Mouse (Mus musculus): ENCODE measurements around the gene Apon. TPM values are rescaled to one million over a fixed set of nuclear protein-coding genes. Genes with fewer than 3 reads are reported as not detected.
A peak's percentile ranks its signal among the peaks of the same experiment; 100 is the strongest.

The Apon gene
- total and polyA plus RNA-seq, 3 experiments, result 0.27 TPM; not detected in 2

DNA sequence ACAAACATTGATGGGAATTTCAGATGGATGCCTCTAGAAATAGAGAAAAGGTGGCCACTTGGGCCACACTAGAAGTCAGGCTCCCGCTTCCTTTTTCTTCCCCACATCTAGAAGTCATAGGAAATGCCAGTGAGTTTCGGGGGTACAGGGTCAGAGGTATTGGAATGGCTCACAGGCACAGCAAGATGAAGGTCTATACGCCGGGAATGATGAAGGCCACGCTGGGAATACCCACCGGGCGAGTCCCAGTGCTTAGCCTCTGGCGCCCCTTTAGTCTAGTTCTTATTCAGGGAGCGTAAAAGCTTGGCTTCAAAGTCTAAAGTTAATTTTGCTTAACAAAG lies 48.9 kb downstream of the Apon start:
- Histone ChIP-seq H3K9me3 (replicated peaks) (no peaks in the 10 kb centered on the region), H3K27me3 (ENCODE audit: insufficient read depth, low read length) (peaks cover 10% of the 10 kb centered on the region), H3K4me1 (ENCODE audit: insufficient read depth, low read depth, low read length) (peaks cover 36% of the 10 kb centered on the region), H3K4me3 (ENCODE audit: low read depth, low read length) (peak overlapping the region; percentile 75), H3K36me3 (replicated peaks) (peaks cover 31% of the 10 kb centered on the region)
- ATAC-seq (ENCODE audit: extremely low read depth, insufficient number of reproducible peaks, low FRiP score, poor library complexity, severe bottlenecking) (no peak), DNase-seq (ENCODE audit: low spot score) (no peak)
- TF ChIP-seq GATA1 (IDR thresholded peaks at IDR 0.05; ENCODE audit: borderline replicate concordance, low read length), result no peak
- TF ChIP-seq GATA2 (IDR thresholded peaks at IDR 0.05; ENCODE audit: borderline replicate concordance, low read depth, low read length), result no peak
- no peak for TF ChIP-seq POLR2AphosphoS5 (IDR thresholded peaks at IDR 0.05; ENCODE audit: insufficient replicate concordance, low read depth, low read length)
- no peak for TF ChIP-seq TAL1 (conservative IDR thresholded peaks at IDR 0.05; ENCODE audit: low read depth, low read length)
- no peak for TF ChIP-seq CTCF (IDR thresholded peaks at IDR 0.05; ENCODE audit: low read depth, low read length)

DNA sequence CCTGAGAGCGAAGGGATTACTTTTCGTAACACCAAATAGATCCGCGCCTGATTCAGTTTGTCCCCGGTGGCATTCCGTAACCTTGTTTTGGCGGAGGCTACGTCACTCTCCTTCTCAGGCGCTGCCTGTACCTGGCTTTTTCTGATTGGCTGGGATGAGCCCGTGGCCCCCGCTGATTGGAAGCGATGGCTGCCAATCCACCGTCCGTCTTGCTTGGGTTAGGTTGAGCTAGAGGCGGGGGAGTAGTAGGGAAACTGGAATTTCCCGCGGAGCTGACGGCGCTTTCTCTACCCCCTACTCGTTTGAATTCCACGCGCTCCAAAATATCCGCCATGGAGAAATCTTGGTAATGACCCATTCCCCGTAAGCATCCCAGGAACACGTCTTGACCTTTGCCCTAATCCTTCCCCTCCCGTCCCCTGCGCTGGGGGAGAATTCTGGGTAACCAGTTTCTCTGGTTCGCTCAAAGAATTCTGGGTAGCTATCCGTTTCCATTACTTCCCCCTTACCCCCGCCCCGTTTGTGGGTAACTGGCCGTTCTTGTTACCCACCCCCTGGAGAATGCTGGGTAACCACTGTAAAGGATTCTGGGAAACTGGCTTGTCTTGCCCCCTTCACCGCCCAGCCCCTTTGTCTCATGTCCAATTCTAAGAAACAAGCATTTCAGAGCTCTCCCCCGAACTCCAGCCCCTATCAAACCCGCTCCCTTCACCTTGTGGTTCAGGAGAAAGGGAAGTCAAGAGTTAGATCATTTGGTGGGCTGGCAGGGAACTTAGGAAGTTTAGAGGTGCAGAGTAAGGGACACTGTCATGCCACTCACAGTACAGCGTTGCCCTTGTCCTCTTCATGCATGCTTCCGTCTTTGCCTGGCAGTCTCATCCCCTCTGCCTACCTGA lies 49.5 kb downstream of the Apon start, which contains the start of gene Pan2:
Gene Pan2, plus strand, starts transcription at position 210 of the 896 bp plus-strand sequence.
- H3K4me1 ChIP-seq (ENCODE audit: insufficient read depth, low read depth, low read length), result peaks cover 33% of the 10 kb centered on the region
- H3K4me3 ChIP-seq (ENCODE audit: low read depth, low read length), result peak within 1 kb of the TSS; percentile 75
- DNase-seq (ENCODE audit: low spot score) (peak; percentile 99), ATAC-seq (ENCODE audit: extremely low read depth, insufficient number of reproducible peaks, low FRiP score, poor library complexity, severe bottlenecking) (peak; percentile 99)
- no peaks in the 10 kb centered on the region for H3K9me3 ChIP-seq (replicated peaks)
- peaks cover 5% of the 10 kb centered on the region for H3K27me3 ChIP-seq (ENCODE audit: insufficient read depth, low read length)
- no peak for TF ChIP-seq GATA1 (IDR thresholded peaks at IDR 0.05; ENCODE audit: borderline replicate concordance, low read length)
- no peak for TF ChIP-seq TAL1 (conservative IDR thresholded peaks at IDR 0.05; ENCODE audit: low read depth, low read length)
- no peak for TF ChIP-seq GATA2 (IDR thresholded peaks at IDR 0.05; ENCODE audit: borderline replicate concordance, low read depth, low read length)
- TF ChIP-seq CTCF (IDR thresholded peaks at IDR 0.05; ENCODE audit: low read depth, low read length), result no peak
- no peak for TF ChIP-seq POLR2AphosphoS5 (IDR thresholded peaks at IDR 0.05; ENCODE audit: insufficient replicate concordance, low read depth, low read length)
- peaks cover 37% of the 10 kb centered on the region for H3K36me3 ChIP-seq (replicated peaks)

Other genes with a start within 250 kb of the Apon start
Only the 20 nearest of the 25 such genes appear.
- gene Ptges3, start 195.1 kb upstream of the Apon start, total RNA-seq (2014; fragmentation: Nextera tagmentation), result 209 and 228 TPM in 2 replicates
- 269 and 315 TPM in 2 replicates for gene Ptges3, start 195.1 kb upstream of the Apon start, total RNA-seq (2017)
- gene Ptges3, start 195.1 kb upstream of the Apon start, polyA plus RNA-seq (2012), result 268 and 269 TPM in 2 replicates
- gene Atp5b, start 170.8 kb upstream of the Apon start, total RNA-seq (2014; fragmentation: Nextera tagmentation), result 2,076 and 2,077 TPM in 2 replicates
- 2,841 and 2,974 TPM in 2 replicates for gene Atp5b, start 170.8 kb upstream of the Apon start, total RNA-seq (2017)
- 1,412 and 1,783 TPM in 2 replicates for gene Atp5b, start 170.8 kb upstream of the Apon start, polyA plus RNA-seq (2012)
- gene Baz2a, start 162.5 kb upstream of the Apon start, total RNA-seq (2014; fragmentation: Nextera tagmentation), result 102 and 116 TPM in 2 replicates
- 14.8 and 16.6 TPM in 2 replicates for gene Baz2a, start 162.5 kb upstream of the Apon start, total RNA-seq (2017)
- 24.8 and 34.7 TPM in 2 replicates for gene Baz2a, start 162.5 kb upstream of the Apon start, polyA plus RNA-seq (2012)
- gene Rbms2, start 73.8 kb upstream of the Apon start, total RNA-seq (2014; fragmentation: Nextera tagmentation), result 28.1 and 32.1 TPM in 2 replicates
- gene Rbms2, start 73.8 kb upstream of the Apon start, total RNA-seq (2017), result 7.1 and 8.3 TPM in 2 replicates
- 9.3 and 11.3 TPM in 2 replicates for gene Rbms2, start 73.8 kb upstream of the Apon start, polyA plus RNA-seq (2012)
- gene Gls2, start 59.6 kb upstream of the Apon start, total RNA-seq (2014; fragmentation: Nextera tagmentation), result 10.7 and 15.0 TPM in 2 replicates
- gene Gls2, start 59.6 kb upstream of the Apon start, total RNA-seq (2017), result 4.0 and 5.3 TPM in 2 replicates
- gene Gls2, start 59.6 kb upstream of the Apon start, polyA plus RNA-seq (2012), result 11.1 and 14.6 TPM in 2 replicates
- gene Spryd4, start 42.3 kb upstream of the Apon start, total RNA-seq (2014; fragmentation: Nextera tagmentation), result 11.5 and 13.9 TPM in 2 replicates
- gene Spryd4, start 42.3 kb upstream of the Apon start, total RNA-seq (2017), result 18.8 and 23.3 TPM in 2 replicates
- gene Spryd4, start 42.3 kb upstream of the Apon start, polyA plus RNA-seq (2012), result 3.2 and 4.4 TPM in 2 replicates
- not detected in 2 replicates for gene Mip, start 28.3 kb upstream of the Apon start, total RNA-seq (2014; fragmentation: Nextera tagmentation)
- gene Mip, start 28.3 kb upstream of the Apon start, total RNA-seq (2017), result 0.05 TPM in 1 of 2 replicates, not detected in the other
- 0.02 TPM in 1 of 2 replicates, not detected in the other for gene Mip, start 28.3 kb upstream of the Apon start, polyA plus RNA-seq (2012)
- gene Timeless, start 22.0 kb upstream of the Apon start, total RNA-seq (2014; fragmentation: Nextera tagmentation), result 28.1 and 32.6 TPM in 2 replicates
- 43.8 and 61.4 TPM in 2 replicates for gene Timeless, start 22.0 kb upstream of the Apon start, total RNA-seq (2017)
- gene Timeless, start 22.0 kb upstream of the Apon start, polyA plus RNA-seq (2012), result 44.2 and 46.7 TPM in 2 replicates
- not detected in 2 replicates for gene Apof, start 14.6 kb downstream of the Apon start, total RNA-seq (2014; fragmentation: Nextera tagmentation)
- gene Apof, start 14.6 kb downstream of the Apon start, total RNA-seq (2017), result 0.12 and 0.16 TPM in 2 replicates
- gene Apof, start 14.6 kb downstream of the Apon start, polyA plus RNA-seq (2012), result not detected in 2 replicates
- 23.3 and 24.5 TPM in 2 replicates for gene Stat2, start 16.5 kb downstream of the Apon start, total RNA-seq (2014; fragmentation: Nextera tagmentation)
- 15.0 and 16.7 TPM in 2 replicates for gene Stat2, start 16.5 kb downstream of the Apon start, total RNA-seq (2017)
- gene Stat2, start 16.5 kb downstream of the Apon start, polyA plus RNA-seq (2012), result 10.0 and 10.7 TPM in 2 replicates
- gene Il23a, start 44.7 kb downstream of the Apon start, total RNA-seq (2014; fragmentation: Nextera tagmentation), result not detected in 2 replicates
- gene Il23a, start 44.7 kb downstream of the Apon start, total RNA-seq (2017), result 0.16 TPM in 1 of 2 replicates, not detected in the other
- gene Il23a, start 44.7 kb downstream of the Apon start, polyA plus RNA-seq (2012), result 0.03 TPM in 1 of 2 replicates, not detected in the other
- gene Pan2, start 49.2 kb downstream of the Apon start, total RNA-seq (2014; fragmentation: Nextera tagmentation), result 23.2 and 30.2 TPM in 2 replicates
- 13.8 TPM in 2 replicates for gene Pan2, start 49.2 kb downstream of the Apon start, total RNA-seq (2017)
- 3.4 and 3.6 TPM in 2 replicates for gene Pan2, start 49.2 kb downstream of the Apon start, polyA plus RNA-seq (2012)
- gene Cnpy2, start 68.4 kb downstream of the Apon start, total RNA-seq (2014; fragmentation: Nextera tagmentation), result 57.9 and 91.2 TPM in 2 replicates
- gene Cnpy2, start 68.4 kb downstream of the Apon start, total RNA-seq (2017), result 74.0 and 77.3 TPM in 2 replicates
- 60.5 and 74.4 TPM in 2 replicates for gene Cnpy2, start 68.4 kb downstream of the Apon start, polyA plus RNA-seq (2012)
- gene Cs, start 83.6 kb downstream of the Apon start, total RNA-seq (2014; fragmentation: Nextera tagmentation), result 323 and 337 TPM in 2 replicates
- 175 and 181 TPM in 2 replicates for gene Cs, start 83.6 kb downstream of the Apon start, total RNA-seq (2017)
- gene Cs, start 83.6 kb downstream of the Apon start, polyA plus RNA-seq (2012), result 21.6 and 56.6 TPM in 2 replicates
- gene Coq10a, start 114.9 kb downstream of the Apon start, total RNA-seq (2014; fragmentation: Nextera tagmentation), result 28.8 and 29.8 TPM in 2 replicates
- 24.9 and 27.4 TPM in 2 replicates for gene Coq10a, start 114.9 kb downstream of the Apon start, total RNA-seq (2017)
- 7.3 and 8.7 TPM in 2 replicates for gene Coq10a, start 114.9 kb downstream of the Apon start, polyA plus RNA-seq (2012)
- 72.9 and 80.4 TPM in 2 replicates for gene Ankrd52, start 123.0 kb downstream of the Apon start, total RNA-seq (2014; fragmentation: Nextera tagmentation)
- 5.9 and 6.6 TPM in 2 replicates for gene Ankrd52, start 123.0 kb downstream of the Apon start, total RNA-seq (2017)
- 68.3 and 75.9 TPM in 2 replicates for gene Ankrd52, start 123.0 kb downstream of the Apon start, polyA plus RNA-seq (2012)
- not detected in 2 replicates for gene Slc39a5, start 147.1 kb downstream of the Apon start, total RNA-seq (2014; fragmentation: Nextera tagmentation)
- not detected in 2 replicates for gene Slc39a5, start 147.1 kb downstream of the Apon start, total RNA-seq (2017)
- gene Slc39a5, start 147.1 kb downstream of the Apon start, polyA plus RNA-seq (2012), result not detected in 2 replicates
- 121 and 148 TPM in 2 replicates for gene Nabp2, start 157.4 kb downstream of the Apon start, total RNA-seq (2014; fragmentation: Nextera tagmentation)
- gene Nabp2, start 157.4 kb downstream of the Apon start, total RNA-seq (2017), result 34.2 and 37.3 TPM in 2 replicates
- gene Nabp2, start 157.4 kb downstream of the Apon start, polyA plus RNA-seq (2012), result 152 and 197 TPM in 2 replicates
- 21.7 and 26.8 TPM in 2 replicates for gene Rnf41, start 157.6 kb downstream of the Apon start, total RNA-seq (2014; fragmentation: Nextera tagmentation)
- 16.6 and 17.8 TPM in 2 replicates for gene Rnf41, start 157.6 kb downstream of the Apon start, total RNA-seq (2017)
- 11.7 and 14.6 TPM in 2 replicates for gene Rnf41, start 157.6 kb downstream of the Apon start, polyA plus RNA-seq (2012)
- gene Smarcc2, start 205.2 kb downstream of the Apon start, total RNA-seq (2014; fragmentation: Nextera tagmentation), result 100 and 109 TPM in 2 replicates
- 36.3 and 47.4 TPM in 2 replicates for gene Smarcc2, start 205.2 kb downstream of the Apon start, total RNA-seq (2017)
- 153 and 174 TPM in 2 replicates for gene Smarcc2, start 205.2 kb downstream of the Apon start, polyA plus RNA-seq (2012)